Mouse (Mus musculus): ENCODE measurements around the gene 1810046K07Rik. TPM values are rescaled to one million over a fixed set of nuclear protein-coding genes. Genes with fewer than 3 reads are reported as not detected.

The 1810046K07Rik gene
- polyA plus RNA-seq (2015; fragmentation: Illumina TruSeq; extraction: RNeasy Lipid Tissue Mini Kit (QIAGEN cat#74804); ENCODE audit: insufficient read depth, low replicate concordance): 3.1 TPM

GRCm38 (mm10) chr9:51328731-51329130, at the start of gene 1810046K07Rik:
1810046K07Rik (minus strand) TSS chr9:51328917.

GRCm38 (mm10) chr9:51278500-51279381, 50.0 kb downstream of the 1810046K07Rik start, which contains the start of gene Colca2:
Colca2 (minus strand) TSS chr9:51278569.

Other genes with a start within 250 kb of the 1810046K07Rik start
- not detected for gene 4833427G06Rik, start 226.8 kb downstream of the 1810046K07Rik start, polyA plus RNA-seq (2015; fragmentation: Illumina TruSeq; extraction: RNeasy Lipid Tissue Mini Kit (QIAGEN cat#74804); ENCODE audit: insufficient read depth, low replicate concordance)
- 0.04 TPM for gene Gm32742, start 163.4 kb downstream of the 1810046K07Rik start, polyA plus RNA-seq (2015; fragmentation: Illumina TruSeq; extraction: RNeasy Lipid Tissue Mini Kit (QIAGEN cat#74804); ENCODE audit: insufficient read depth, low replicate concordance)
- gene Pou2af1, start 115.2 kb downstream of the 1810046K07Rik start, polyA plus RNA-seq (2015; fragmentation: Illumina TruSeq; extraction: RNeasy Lipid Tissue Mini Kit (QIAGEN cat#74804); ENCODE audit: insufficient read depth, low replicate concordance): 367 TPM
- 0.83 TPM for gene Colca2, start 50.3 kb downstream of the 1810046K07Rik start, polyA plus RNA-seq (2015; fragmentation: Illumina TruSeq; extraction: RNeasy Lipid Tissue Mini Kit (QIAGEN cat#74804); ENCODE audit: insufficient read depth, low replicate concordance)